ENCODE assay signal across 33 mouse cellular contexts in the genomic region with DNA sequence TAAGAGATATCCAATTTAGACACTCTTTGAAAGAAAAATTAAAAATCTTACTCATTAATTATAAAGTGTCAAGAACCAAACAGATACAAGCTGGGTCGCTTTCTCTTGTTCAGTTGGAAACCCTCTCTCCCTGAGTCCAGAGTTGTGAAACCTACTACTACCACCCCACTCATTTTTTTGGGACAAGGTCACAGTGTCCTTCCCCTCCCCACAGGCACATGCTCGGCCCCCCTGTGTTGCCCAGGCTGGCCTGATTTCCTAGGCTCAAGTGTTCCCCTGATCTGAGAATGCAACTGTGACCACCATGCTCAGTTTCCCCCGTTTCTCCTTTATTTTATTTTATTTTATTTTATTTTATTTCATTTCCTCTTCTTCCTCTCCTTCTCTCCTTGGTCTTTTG.
"Had no signal": no experiment of that assay in that cellular context is flagged by ENCODE, and none has a peak within 500 bp of the region (broad histone marks: within the 10 kb centered on the region; RNA-seq: fewer than 3 reads in every experiment).

No protein-coding gene starts in this region.

- H3K9me3 ChIP-seq: heart, embryonic 12.5 days; heart, embryonic 13.5 days; heart, embryonic 15.5 days; hindbrain, embryonic 10.5 days; hindbrain, embryonic 12.5 days; hindbrain, embryonic 13.5 days; hindbrain, embryonic 15.5 days; intestine, embryonic 15.5 days; kidney, embryonic 15.5 days had no signal

- H3K27me3 ChIP-seq: hindbrain, embryonic 12.5 days; hindbrain, embryonic 13.5 days; hindbrain, embryonic 15.5 days had no signal

- H3K4me3 ChIP-seq: heart, embryonic 12.5 days; heart, embryonic 13.5 days; heart, embryonic 15.5 days; hindbrain, embryonic 10.5 days; hindbrain, embryonic 12.5 days; hindbrain, embryonic 13.5 days; hindbrain, embryonic 15.5 days; intestine, embryonic 15.5 days; kidney, embryonic 15.5 days; layer of hippocampus, adult 2 months; left cerebral cortex, adult 2 months had no signal

- H3K4me2 ChIP-seq: heart, embryonic 12.5 days; heart, embryonic 13.5 days; heart, embryonic 15.5 days; hindbrain, embryonic 12.5 days; hindbrain, embryonic 13.5 days; hindbrain, embryonic 14.5 days; hindbrain, embryonic 15.5 days; intestine, embryonic 15.5 days; kidney, embryonic 15.5 days had no signal

- H3K36me3 ChIP-seq: heart, embryonic 12.5 days; heart, embryonic 13.5 days; heart, embryonic 15.5 days; hindbrain, embryonic 10.5 days; hindbrain, embryonic 12.5 days; hindbrain, embryonic 13.5 days; hindbrain, embryonic 15.5 days; intestine, embryonic 15.5 days; kidney, embryonic 15.5 days had no signal

- H3K9ac ChIP-seq: heart, embryonic 12.5 days; heart, embryonic 13.5 days; heart, embryonic 15.5 days; hindbrain, embryonic 12.5 days; hindbrain, embryonic 13.5 days; hindbrain, embryonic 14.5 days; hindbrain, embryonic 15.5 days; intestine, embryonic 15.5 days; kidney, embryonic 15.5 days had no signal

- ATAC-seq: hindbrain, embryonic 16.5 days; hindbrain, postnatal 0 days; inflammation-experienced regulatory T-cells, adult 6 months; intestine, embryonic 15.5 days; intestine, embryonic 16.5 days; intestine, postnatal 0 days had no signal

- DNase-seq: heart, postnatal 10 days; heart, postnatal 14 days; heart, postnatal 36 days; heart, postnatal 4 days; kidney, adult 11 months; kidney, adult 18-20 months; kidney, adult 2 months; kidney, adult 8-10 months; kidney, adult 9 months; kidney, postnatal 10 days; kidney, postnatal 14 days; kidney, postnatal 36 days; kidney, postnatal 4 days; layer of hippocampus, adult 9-11 months; layer of hippocampus, postnatal 36 days had no signal

- H3K27ac ChIP-seq: heart, embryonic 13.5 days; heart, embryonic 15.5 days; hindbrain, embryonic 10.5 days; hindbrain, embryonic 12.5 days; hindbrain, embryonic 13.5 days; hindbrain, embryonic 14.5 days; hindbrain, embryonic 15.5 days; hindbrain, postnatal 0 days; intestine, embryonic 15.5 days; kidney, embryonic 15.5 days; kidney, postnatal 0 days; layer of hippocampus, adult 2 months; left cerebral cortex, adult 2 months had no signal
